Mouse (Mus musculus) kidney, embryonic 14.5 days (tissue): ENCODE measurements at regions not wholly inside any gene's neighbourhood (a gene's known extent, or its start where the extent isn't known, plus 50 kb on each side); places are given as distances from the start of the nearest gene placed in this dataset.

Source experiments
- ATAC-seq: fragments of 200-750 bp; cut with Nextera tagmentation; 2 replicates; pipeline ENCODE4 v1.8.0; 2017; ENCODE audit warnings: moderate number of reproducible peaks, mild to moderate bottlenecking, moderate TSS enrichment, moderate library complexity; ENCODE audit not compliant: low FRiP score, low TSS enrichment
- H3K27ac ChIP-seq: fragments of 300-500 bp; sonication (generic); 2 replicates; pipeline ENCODE4 v1.5.1; 2014; ENCODE audit warnings: low read depth, mild to moderate bottlenecking, low read length, moderate library complexity, mixed read lengths
- H3K27me3 ChIP-seq: fragments of 300-500 bp; sonication (generic); 2 replicates; pipeline ENCODE4 v1.6.1; 2014; ENCODE audit warnings: mild to moderate bottlenecking, low read length; ENCODE audit not compliant: control insufficient read depth, insufficient read depth
- H3K36me3 ChIP-seq: fragments of 300-500 bp; sonication (generic); 2 replicates; pipeline ENCODE4 v1.6.1; 2014; ENCODE audit warnings: low read length, mixed read lengths; ENCODE audit not compliant: control insufficient read depth, insufficient read depth
- H3K4me1 ChIP-seq: fragments of 300-500 bp; sonication (generic); 2 replicates; pipeline ENCODE4 v1.6.1; 2014; ENCODE audit warnings: low read length, mixed read lengths; ENCODE audit not compliant: control insufficient read depth, insufficient read depth
- H3K4me2 ChIP-seq: fragments of 300-500 bp; sonication (generic); replicated peaks from 2 replicates; pipeline ENCODE4 v1.6.1; 2014; ENCODE audit warnings: low read depth, mild to moderate bottlenecking, low read length
- H3K4me3 ChIP-seq: fragments of 300-500 bp; sonication (generic); 2 replicates; pipeline ENCODE4 v1.5.1; 2014; ENCODE audit warnings: mild to moderate bottlenecking, low read length
- H3K9ac ChIP-seq: fragments of 300-500 bp; sonication (generic); 2 replicates; pipeline ENCODE4 v1.6.1; 2014; ENCODE audit warnings: low read depth, mild to moderate bottlenecking, low read length, moderate library complexity
- H3K9me3 ChIP-seq: fragments of 300-500 bp; sonication (generic); 2 replicates; pipeline ENCODE4 v1.6.1; 2016; ENCODE audit warnings: low read length; ENCODE audit not compliant: control insufficient read depth

DNA sequence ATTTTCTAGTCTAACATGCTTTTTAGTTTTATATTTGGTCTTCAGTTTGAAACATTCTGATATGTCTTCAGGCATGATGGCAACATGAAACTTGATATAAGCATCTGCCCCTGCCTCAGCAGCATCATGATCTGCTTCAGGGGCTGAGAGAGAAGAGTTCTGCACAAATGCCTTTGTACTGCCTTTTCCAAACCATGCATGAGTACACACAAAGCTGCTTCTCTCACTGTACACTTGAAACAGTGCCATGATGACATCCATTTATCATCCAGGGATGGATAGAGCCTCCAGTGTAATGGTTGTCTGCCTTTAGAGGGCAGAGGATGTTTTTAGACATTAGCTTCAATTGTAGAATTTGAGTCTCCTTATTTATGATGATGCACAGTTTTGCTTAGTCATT lies 1323.6 kb upstream of the Lrrn3 start:
- H3K27ac ChIP-seq = no peak overlapping the region

More for the DNA sequence above, 1323.6 kb upstream of the Lrrn3 start:
- Histone ChIP-seq H3K4me3 (no peak overlapping the region), H3K27me3 (no peaks in the 10 kb centered on the region), H3K36me3 (no peaks in the 10 kb centered on the region), H3K4me2 (no peak overlapping the region), H3K4me1 (no peaks in the 10 kb centered on the region), H3K9me3 (no peaks in the 10 kb centered on the region), H3K9ac (no peak overlapping the region)
- peak; percentile 62; the same call in 1 of the 2 replicates for ATAC-seq
